29 mouse cellular contexts compared by ENCODE assay signal in genomic region chr19:40840303-40840702, GRCm38 (mm10). TPM values are rescaled to one million over a fixed set of nuclear protein-coding genes. Genes with fewer than 3 reads are reported as not detected.
DNase-seq lines count a peak whose midpoint lies in the region; ATAC-seq lines count a peak whose summit lies in the region.
"Had no signal": no experiment of that assay in that cellular context is flagged by ENCODE, and none has a peak within 500 bp of the region (broad histone marks: within the 10 kb centered on the region; RNA-seq: fewer than 3 reads in every experiment).

No protein-coding gene starts in this region.

- peaks cover 47% of the 10 kb centered on the region for H3K36me3 ChIP-seq in kidney, embryonic 16.5 days (ENCODE audit: insufficient read depth, low read length)
- peaks cover 45% of the 10 kb centered on the region for H3K36me3 ChIP-seq in lung, embryonic 15.5 days

- intact Hi-C loops in heart, postnatal 14 days (cut with DNase I) = no loop called here

- ATAC-seq in kidney, embryonic 16.5 days (ENCODE audit: low FRiP score, low TSS enrichment) = no peak
- peak; percentile 31; the same call in 1 of the 2 replicates for ATAC-seq in lung, embryonic 15.5 days (ENCODE audit: borderline replicate concordance, extremely low read depth, low FRiP score, low TSS enrichment)
- ATAC-seq in megakaryocyte-erythroid progenitor cell, adult 5-6 weeks (replicated peaks; ENCODE audit: low FRiP score, low TSS enrichment, poor library complexity, severe bottlenecking) = peak; percentile 61
- ATAC-seq: forebrain, embryonic 15.5 days; midbrain, embryonic 15.5 days had no signal

- H3K9ac ChIP-seq in kidney, embryonic 16.5 days (replicated peaks; ENCODE audit: low read length) = no peak overlapping the region
- no peak overlapping the region for H3K9ac ChIP-seq in lung, embryonic 15.5 days
- H3K9ac ChIP-seq: embryonic facial prominence, embryonic 13.5 days; forebrain, embryonic 15.5 days; hindbrain, embryonic 15.5 days; liver, embryonic 15.5 days; midbrain, embryonic 15.5 days; neural tube, embryonic 15.5 days had no signal

- peaks cover 8% of the 10 kb centered on the region for H3K4me1 ChIP-seq in kidney, embryonic 16.5 days (ENCODE audit: insufficient read depth, low read length)
- H3K4me1 ChIP-seq in lung, embryonic 15.5 days = peaks cover 12% of the 10 kb centered on the region; the same call in 1 of the 2 replicates
- H3K4me1 ChIP-seq: embryonic facial prominence, embryonic 13.5 days; forebrain, embryonic 10.5 days; midbrain, embryonic 10.5 days; neural tube, embryonic 15.5 days had no signal

- no peak overlapping the region for H3K4me2 ChIP-seq in kidney, embryonic 16.5 days (replicated peaks; ENCODE audit: low read depth, low read length)
- no peak overlapping the region for H3K4me2 ChIP-seq in lung, embryonic 15.5 days
- H3K4me2 ChIP-seq: embryonic facial prominence, embryonic 13.5 days; forebrain, embryonic 15.5 days; hindbrain, embryonic 15.5 days; liver, embryonic 15.5 days; midbrain, embryonic 15.5 days; neural tube, embryonic 15.5 days had no signal

- peak; percentile 78 for DNase-seq in heart, adult 11 months
- no peak for DNase-seq in heart, postnatal 14 days
- DNase-seq in kidney, postnatal 10 days = no peak
- no peak for DNase-seq in lung, postnatal 36 days
- DNase-seq: adrenal gland, postnatal 25 days; cerebellum, adult 11-12 months; cerebellum, adult 9-11 months; gastrocnemius, adult 2 months; gastrocnemius, postnatal 36 days; heart, adult 2 months; kidney, adult 8-10 months; lung, postnatal 10 days; retina, postnatal 1 day; right cerebral cortex, postnatal 14 days; thymus, postnatal 4 days had no signal

- no peaks in the 10 kb centered on the region for H3K27me3 ChIP-seq in kidney, embryonic 16.5 days (ENCODE audit: insufficient read depth, low read length)
- no peaks in the 10 kb centered on the region for H3K27me3 ChIP-seq in lung, embryonic 15.5 days
- H3K27me3 ChIP-seq: embryonic facial prominence, embryonic 13.5 days; forebrain, embryonic 15.5 days; hindbrain, embryonic 15.5 days; liver, embryonic 15.5 days; midbrain, embryonic 15.5 days; neural tube, embryonic 15.5 days had no signal

- H3K4me3 ChIP-seq in kidney, embryonic 16.5 days (ENCODE audit: low read length) = no peak overlapping the region
- no peak overlapping the region for H3K4me3 ChIP-seq in lung, embryonic 15.5 days
- H3K4me3 ChIP-seq: embryonic facial prominence, embryonic 13.5 days; forebrain, embryonic 10.5 days; forebrain, embryonic 15.5 days; gastrocnemius, adult 2 months; heart, adult 2 months; hindbrain, embryonic 10.5 days; hindbrain, embryonic 15.5 days; layer of hippocampus, adult 2 months; left cerebral cortex, adult 2 months; liver, embryonic 15.5 days; midbrain, embryonic 10.5 days; midbrain, embryonic 15.5 days; neural tube, embryonic 15.5 days had no signal

- WGBS in kidney, embryonic 16.5 days = 51% methylated on average over 6 of the region's 6 CpGs
- WGBS in lung, embryonic 15.5 days = 40% methylated on average over 6 of the region's 6 CpGs

- no peaks in the 10 kb centered on the region for H3K9me3 ChIP-seq in kidney, embryonic 16.5 days (ENCODE audit: low read length)
- no peaks in the 10 kb centered on the region for H3K9me3 ChIP-seq in lung, embryonic 15.5 days
- H3K9me3 ChIP-seq: embryonic facial prominence, embryonic 13.5 days; forebrain, embryonic 10.5 days; forebrain, embryonic 15.5 days; hindbrain, embryonic 10.5 days; hindbrain, embryonic 15.5 days; liver, embryonic 15.5 days; midbrain, embryonic 10.5 days; midbrain, embryonic 15.5 days; neural tube, embryonic 15.5 days had no signal

- H3K27ac ChIP-seq in kidney, embryonic 16.5 days (ENCODE audit: low read length) = peak overlapping the region; percentile 43; the same call in 1 of the 2 replicates
- no peak overlapping the region for H3K27ac ChIP-seq in lung, embryonic 15.5 days
- H3K27ac ChIP-seq: embryonic facial prominence, embryonic 13.5 days; forebrain, embryonic 10.5 days; forebrain, embryonic 15.5 days; gastrocnemius, adult 2 months; heart, adult 2 months; hindbrain, embryonic 10.5 days; hindbrain, embryonic 15.5 days; layer of hippocampus, adult 2 months; left cerebral cortex, adult 2 months; liver, embryonic 15.5 days; midbrain, embryonic 10.5 days; midbrain, embryonic 15.5 days; neural tube, embryonic 15.5 days had no signal

RNA-seq across cellular contexts. Expression of gene Ccnj, which starts 9.2 kb away (rescaled TPM):
- total RNA-seq in heart, postnatal 14 days (2021) = 1 to 10 TPM; 6.8 to 7.1 TPM
- polyA plus RNA-seq in kidney, embryonic 16.5 days (2015; fragmentation: Nextera tagmentation; extraction: Ambion mirVana) = 14.3 and 14.4 TPM in 2 replicates
- 15.1 and 15.2 TPM in 2 replicates for polyA plus RNA-seq in lung, embryonic 15.5 days (2015; fragmentation: Nextera tagmentation; extraction: Ambion mirVana)
- 3.8 and 4.6 TPM in 2 replicates for total RNA-seq in megakaryocyte-erythroid progenitor cell, adult 5-6 weeks (2014; fragmentation: Nextera tagmentation)
- total RNA-seq in megakaryocyte-erythroid progenitor cell, adult 5-6 weeks (2017) = 4.4 and 6.2 TPM in 2 replicates

RNA-seq across cellular contexts. Expression of gene Zfp518a, which starts 54.2 kb away (rescaled TPM):
- total RNA-seq in heart, postnatal 14 days (2021) = 1 to 10 TPM; 7.2 to 8.6 TPM
- 11.6 and 12.7 TPM in 2 replicates for polyA plus RNA-seq in kidney, embryonic 16.5 days (2015; fragmentation: Nextera tagmentation; extraction: Ambion mirVana)
- 10.0 and 10.7 TPM in 2 replicates for polyA plus RNA-seq in lung, embryonic 15.5 days (2015; fragmentation: Nextera tagmentation; extraction: Ambion mirVana)
- total RNA-seq in megakaryocyte-erythroid progenitor cell, adult 5-6 weeks (2014; fragmentation: Nextera tagmentation) = 14.1 and 15.6 TPM in 2 replicates
- total RNA-seq in megakaryocyte-erythroid progenitor cell, adult 5-6 weeks (2017) = 15.0 and 28.3 TPM in 2 replicates
